Comparison of ENCODE assay signal across 8 mouse cellular contexts in genomic region chr3:27371725-27372650, GRCm38 (mm10). TPM values are rescaled to one million over a fixed set of nuclear protein-coding genes. Genes with fewer than 3 reads are reported as not detected.
DNase-seq lines count a peak whose midpoint lies in the region; ATAC-seq lines count a peak whose summit lies in the region.
"Had no signal": no experiment of that assay in that cellular context is flagged by ENCODE, and none has a peak within 500 bp of the region (broad histone marks: within the 10 kb centered on the region; RNA-seq: fewer than 3 reads in every experiment).

No protein-coding gene starts in this region.

- no peak overlapping the region for H3K9ac ChIP-seq in forebrain, embryonic 11.5 days (ENCODE audit: low read length)
- no peak overlapping the region for H3K9ac ChIP-seq in limb, embryonic 13.5 days
- H3K9ac ChIP-seq in stomach, embryonic 16.5 days (ENCODE audit: low read length) = no peak overlapping the region
- H3K9ac ChIP-seq: liver, embryonic 14.5 days had no signal

- peaks cover 7% of the 10 kb centered on the region; the same call in 1 of the 2 replicates for H3K9me3 ChIP-seq in megakaryocyte, embryonic 14.5 days
- H3K9me3 ChIP-seq in forebrain, embryonic 11.5 days (ENCODE audit: control insufficient read depth, low read length) = no peaks in the 10 kb centered on the region
- no peaks in the 10 kb centered on the region for H3K9me3 ChIP-seq in limb, embryonic 13.5 days
- H3K9me3 ChIP-seq in stomach, embryonic 16.5 days (replicated peaks; ENCODE audit: control insufficient read depth, low read length) = no peaks in the 10 kb centered on the region

- H3K4me2 ChIP-seq in forebrain, embryonic 11.5 days (ENCODE audit: low read depth, low read length, severe bottlenecking) = peak overlapping the region; percentile 55
- peak overlapping the region; percentile 55 for H3K4me2 ChIP-seq in limb, embryonic 13.5 days (replicated peaks)
- peak overlapping the region; percentile 3; the same call in 1 of the 2 replicates for H3K4me2 ChIP-seq in stomach, embryonic 16.5 days (ENCODE audit: low read depth, low read length)

- peak; percentile 59 for DNase-seq in forebrain, embryonic 11.5 days (ENCODE audit: low spot score)
- no peak for DNase-seq in spleen, adult 12 weeks (ENCODE audit: low spot score)
- no peak for DNase-seq in lung, postnatal 36 days

- H3K36me3 ChIP-seq in megakaryocyte, embryonic 14.5 days (replicated peaks; ENCODE audit: low read length) = no peaks in the 10 kb centered on the region
- no peaks in the 10 kb centered on the region for H3K36me3 ChIP-seq in forebrain, embryonic 11.5 days (ENCODE audit: control insufficient read depth, insufficient read depth, low read length)
- no peaks in the 10 kb centered on the region for H3K36me3 ChIP-seq in limb, embryonic 13.5 days
- no peaks in the 10 kb centered on the region for H3K36me3 ChIP-seq in stomach, embryonic 16.5 days (ENCODE audit: control insufficient read depth, insufficient read depth, low read length)

- H3K27ac ChIP-seq in forebrain, embryonic 11.5 days (ENCODE audit: low read depth, low read length) = no peak overlapping the region
- H3K27ac ChIP-seq in limb, embryonic 13.5 days = no peak overlapping the region
- H3K27ac ChIP-seq in stomach, embryonic 16.5 days (ENCODE audit: low read length) = no peak overlapping the region
- H3K27ac ChIP-seq: liver, embryonic 14.5 days had no signal

- no peak for ATAC-seq in megakaryocyte, adult 5-6 weeks (ENCODE audit: poor library complexity, severe bottlenecking)
- ATAC-seq in forebrain, embryonic 11.5 days (replicated peaks; ENCODE audit: low FRiP score) = 0 out of 2 replicates have a peak, but pooled peaks have one; percentile 21
- ATAC-seq in limb, embryonic 13.5 days (ENCODE audit: low FRiP score, low read depth) = no peak
- ATAC-seq in stomach, embryonic 16.5 days (ENCODE audit: insufficient read depth, low FRiP score) = no peak

- WGBS in forebrain, embryonic 11.5 days = 2% methylated on average over 76 of the region's 77 CpGs
- WGBS in limb, embryonic 13.5 days = 2% methylated on average over 76 of the region's 77 CpGs
- WGBS in stomach, embryonic 16.5 days = 3% methylated on average over 77 of the region's 77 CpGs

- H3K27me3 ChIP-seq in megakaryocyte, embryonic 14.5 days (replicated peaks) = peaks cover 33% of the 10 kb centered on the region
- peaks cover 38% of the 10 kb centered on the region for H3K27me3 ChIP-seq in forebrain, embryonic 11.5 days (ENCODE audit: control insufficient read depth, insufficient read depth, low read length)
- peaks cover 69% of the 10 kb centered on the region for H3K27me3 ChIP-seq in limb, embryonic 13.5 days
- H3K27me3 ChIP-seq in stomach, embryonic 16.5 days (ENCODE audit: control insufficient read depth, insufficient read depth, low read length) = peaks cover 38% of the 10 kb centered on the region

- peak overlapping the region; percentile 42 for H3K4me3 ChIP-seq in megakaryocyte, embryonic 14.5 days (replicated peaks)
- peak overlapping the region; percentile 27 for H3K4me3 ChIP-seq in forebrain, embryonic 11.5 days (ENCODE audit: low read depth, low read length)
- peak overlapping the region; percentile 24 for H3K4me3 ChIP-seq in limb, embryonic 13.5 days
- peak overlapping the region; percentile 1; the same call in 1 of the 2 replicates for H3K4me3 ChIP-seq in stomach, embryonic 16.5 days (replicated peaks; ENCODE audit: low read length)

- H3K4me1 ChIP-seq in megakaryocyte, embryonic 14.5 days = peaks cover 13% of the 10 kb centered on the region; the same call in 1 of the 2 replicates
- H3K4me1 ChIP-seq in forebrain, embryonic 11.5 days (replicated peaks; ENCODE audit: control insufficient read depth, insufficient read depth, low read length) = no peaks in the 10 kb centered on the region; the same call in 1 of the 2 replicates
- H3K4me1 ChIP-seq in limb, embryonic 13.5 days = peaks cover 14% of the 10 kb centered on the region
- no peaks in the 10 kb centered on the region for H3K4me1 ChIP-seq in stomach, embryonic 16.5 days (ENCODE audit: control insufficient read depth, insufficient read depth, low read length)

RNA-seq across cellular contexts. Expression of gene Ghsr, which starts 0.8 kb away (rescaled TPM):
- 0.08 TPM in 1 of 2 replicates, not detected in the other for polyA plus RNA-seq in megakaryocyte, embryonic 14.5 days (2012; ENCODE audit: insufficient read depth, low replicate concordance)
- not detected in 2 replicates for total RNA-seq in megakaryocyte, adult 5-6 weeks (2015)
- total RNA-seq in megakaryocyte, adult 5-6 weeks (2017) = not detected in 2 replicates
- not detected in 2 replicates for polyA plus RNA-seq in forebrain, embryonic 11.5 days (2014; fragmentation: Nextera tagmentation; extraction: Ambion mirVana)
- not detected in 2 replicates for polyA plus RNA-seq in limb, embryonic 13.5 days (2015; fragmentation: Nextera tagmentation; extraction: Ambion mirVana)
- not detected in 2 replicates for polyA plus RNA-seq in stomach, embryonic 16.5 days (2015; fragmentation: Nextera tagmentation; extraction: Ambion mirVana)
- polyA plus RNA-seq: liver, embryonic 14.5 days had no signal

RNA-seq across cellular contexts. Expression of gene Tnfsf10, which starts 55.2 kb away (rescaled TPM):
- polyA plus RNA-seq in megakaryocyte, embryonic 14.5 days (2012; ENCODE audit: insufficient read depth, low replicate concordance) = 0.06 TPM in 1 of 2 replicates, not detected in the other
- total RNA-seq in megakaryocyte, adult 5-6 weeks (2015) = 1.0 and 1.1 TPM in 2 replicates
- total RNA-seq in megakaryocyte, adult 5-6 weeks (2017) = 1.5 and 1.6 TPM in 2 replicates
- not detected in 2 replicates for polyA plus RNA-seq in forebrain, embryonic 11.5 days (2014; fragmentation: Nextera tagmentation; extraction: Ambion mirVana)
- polyA plus RNA-seq in limb, embryonic 13.5 days (2015; fragmentation: Nextera tagmentation; extraction: Ambion mirVana) = 0.09 and 0.14 TPM in 2 replicates
- 0.40 and 0.62 TPM in 2 replicates for polyA plus RNA-seq in stomach, embryonic 16.5 days (2015; fragmentation: Nextera tagmentation; extraction: Ambion mirVana)

Comparison
In these comparisons a context has a peak if more than half of its experiments do, and no peak if none do; other contexts are left out.
1. H3K4me2 ChIP-seq: peak in every context shown above with its lines; median percentile 55 in forebrain, embryonic 11.5 days; 55 in limb, embryonic 13.5 days; 3 in stomach, embryonic 16.5 days.